Mouse (Mus musculus) left cerebral cortex, adult 11 months (tissue): ENCODE measurements around the gene Mrps14.
A peak's percentile ranks its signal among the peaks of the same experiment; 100 is the strongest.

Experiments
- DNase-seq: peaks from one replicate; pipeline ENCODE4 v3.0.0; 2022; ENCODE audit warnings: low spot score

Gene Mrps14

GRCm38 (mm10) chr1:160194529-160195336 is at the start of gene Mrps14:
Gene Mrps14, plus strand, starts transcription at chr1:160195215.
- peak; percentile 99 for DNase-seq

DNA sequence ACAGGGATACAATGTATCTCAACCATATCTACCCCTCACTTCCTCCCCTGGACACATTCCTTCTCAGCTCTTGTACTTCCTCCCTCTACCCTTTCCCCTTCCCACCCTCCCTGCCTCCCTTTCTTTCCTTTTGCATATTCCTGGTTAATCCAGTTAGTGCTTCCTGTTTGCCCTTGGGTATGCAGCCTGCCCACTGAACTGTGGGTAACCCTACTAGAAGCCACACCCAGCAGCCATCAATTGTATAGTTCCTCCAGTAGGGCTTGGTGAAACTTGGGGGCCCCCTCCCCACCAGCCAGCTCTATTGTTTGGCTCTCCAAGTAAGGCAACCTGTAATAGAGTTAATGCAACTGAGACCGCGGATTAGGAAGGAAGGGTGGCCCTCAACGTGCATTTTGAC is 49.4 kb upstream of the Mrps14 start:
- DNase-seq, result no peak

DNA sequence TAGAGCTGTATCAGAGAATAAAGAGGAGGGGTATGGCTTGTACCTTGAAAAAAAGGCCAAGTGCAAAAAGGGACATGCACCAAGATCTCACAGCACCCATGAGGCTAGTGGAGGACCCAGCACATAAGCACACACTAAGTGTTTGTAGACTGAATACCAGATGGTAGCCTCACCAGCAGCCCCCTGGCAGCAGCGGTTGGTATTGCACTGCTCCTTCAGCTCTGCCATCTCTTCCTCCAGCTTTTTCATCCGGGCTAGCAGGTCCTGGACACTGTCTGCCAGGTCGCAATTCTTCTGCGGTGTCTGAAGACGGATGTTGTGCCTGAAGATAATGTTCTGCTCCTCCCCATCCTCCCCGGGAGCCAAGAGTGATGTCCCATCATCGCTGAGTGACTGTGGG is 47.7 kb upstream of the Mrps14 start:
- no peak for DNase-seq

DNA sequence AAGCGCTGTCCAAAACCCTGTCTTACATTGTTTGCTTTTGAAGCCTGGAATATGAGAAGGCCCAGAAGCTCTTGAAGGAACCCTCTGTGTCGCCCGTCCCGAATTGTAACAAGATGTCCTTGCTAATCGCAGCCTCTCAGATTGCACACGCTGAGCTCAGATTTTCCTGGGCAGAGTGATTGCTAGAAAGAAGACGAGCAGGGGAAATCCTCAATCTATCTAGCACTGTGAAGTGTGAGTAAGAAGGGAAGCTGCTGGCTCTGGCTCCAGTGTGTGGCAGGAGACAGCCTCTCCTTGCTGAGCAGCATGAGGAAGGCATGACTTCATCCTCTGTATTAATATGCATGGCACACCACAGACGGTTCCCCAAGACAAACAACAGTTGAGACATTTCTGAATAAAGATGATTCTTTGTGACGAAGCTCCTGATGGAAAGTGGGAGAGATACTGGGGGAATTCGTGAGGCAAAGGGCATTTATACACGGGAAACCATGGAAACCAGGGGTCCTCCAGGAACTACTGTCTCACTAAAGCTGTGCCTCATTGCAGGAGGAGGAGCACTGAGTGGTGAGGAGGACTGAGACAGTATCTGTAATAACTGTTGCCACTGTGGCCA is 45.6 kb upstream of the Mrps14 start:
- peak; percentile 11 for DNase-seq

- no peak for DNase-seq
Measured at GRCm38 (mm10) chr1:160150726-160151125, 44.3 kb upstream of the Mrps14 start.

- no peak for DNase-seq
Measured at GRCm38 (mm10) chr1:160153480-160153879, 41.5 kb upstream of the Mrps14 start, which contains the start of gene Tnn. Gene Tnn, minus strand, starts transcription at chr1:160153580.

DNA sequence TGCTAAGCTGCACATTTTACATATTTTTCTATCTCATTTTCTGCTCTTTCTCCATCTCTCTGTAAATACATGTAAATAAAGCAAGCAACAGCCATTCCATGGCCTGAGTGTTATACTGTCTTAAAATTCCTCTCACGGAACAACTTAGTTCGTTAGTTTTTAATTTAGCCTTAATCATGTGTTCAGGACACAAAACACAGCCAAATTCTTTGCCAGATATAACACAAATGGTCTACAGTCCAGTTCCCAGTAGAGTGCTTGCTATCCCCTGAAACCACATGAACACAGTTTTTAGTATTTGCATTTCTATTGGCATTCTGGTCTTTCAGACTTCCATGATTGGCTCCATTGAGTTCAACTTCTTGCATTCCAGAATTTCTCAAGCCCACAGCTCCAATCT is 36.8 kb upstream of the Mrps14 start:
- no peak for DNase-seq

- DNase-seq, result no peak
Measured at GRCm38 (mm10) chr1:160166600-160166999, 28.4 kb upstream of the Mrps14 start.

GRCm38 (mm10) chr1:160176903-160177302 is 18.1 kb upstream of the Mrps14 start:
- no peak for DNase-seq

DNA sequence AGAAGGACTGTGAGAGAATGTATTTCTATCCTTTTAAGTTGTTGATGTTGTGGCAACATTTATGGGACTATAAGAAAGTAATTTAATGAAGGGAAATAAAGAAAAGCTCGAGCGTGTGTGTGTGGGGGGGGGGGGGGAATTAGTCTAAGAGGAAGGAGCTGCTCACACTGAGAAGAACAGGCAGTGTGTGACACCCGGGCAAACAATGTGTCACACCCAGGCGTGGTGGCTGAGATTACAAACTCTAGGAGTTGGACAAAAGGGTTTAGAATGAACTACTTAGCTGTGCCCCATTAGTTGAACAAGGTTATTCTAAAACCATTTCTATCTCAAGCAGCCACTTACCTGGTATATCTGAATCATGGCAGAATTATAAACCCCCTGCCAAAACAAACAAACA is 13.8 kb upstream of the Mrps14 start:
- no peak for DNase-seq

DNA sequence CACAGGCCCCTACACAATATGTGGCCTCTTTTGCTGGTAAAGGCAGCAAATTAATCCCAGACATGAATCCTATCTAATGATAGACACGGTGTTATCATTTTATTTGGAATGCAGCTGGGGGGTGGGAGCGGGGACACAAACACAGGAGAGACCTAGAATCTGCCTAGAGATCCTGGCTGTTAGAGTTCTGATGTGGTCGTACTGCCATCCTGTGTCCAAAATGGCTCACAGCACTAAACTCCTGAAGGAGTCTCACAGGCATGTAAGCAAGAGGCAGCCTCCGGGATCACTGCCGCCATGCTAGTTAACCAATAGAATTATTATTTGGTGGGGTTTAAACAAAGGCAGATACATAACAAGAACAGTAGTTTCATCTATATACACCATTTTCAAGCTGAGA is 10.5 kb upstream of the Mrps14 start:
- peak; percentile 35 for DNase-seq

- no peak for DNase-seq
Measured at GRCm38 (mm10) chr1:160195337-160195663, 285 bp downstream of the Mrps14 start.

DNA sequence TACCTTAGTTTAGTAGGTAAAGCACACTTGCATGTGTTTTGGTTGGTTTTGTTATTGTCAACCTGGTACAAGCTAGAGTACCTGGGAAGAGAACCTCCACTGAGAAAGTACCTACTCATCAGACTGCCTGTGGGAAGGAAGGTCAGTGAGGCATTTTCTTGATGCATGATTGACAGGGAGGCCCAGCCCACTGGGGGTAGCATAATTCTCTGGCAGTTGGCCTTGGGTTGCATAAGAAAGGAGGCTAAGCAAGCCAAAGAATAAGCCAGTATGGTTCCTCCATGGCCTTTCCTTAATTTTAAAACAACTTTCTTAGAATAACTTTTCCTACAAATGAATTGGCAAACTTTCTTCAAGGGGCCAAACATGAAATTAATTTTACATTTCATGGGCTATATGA is 10.5 kb downstream of the Mrps14 start:
- no peak for DNase-seq

DNA sequence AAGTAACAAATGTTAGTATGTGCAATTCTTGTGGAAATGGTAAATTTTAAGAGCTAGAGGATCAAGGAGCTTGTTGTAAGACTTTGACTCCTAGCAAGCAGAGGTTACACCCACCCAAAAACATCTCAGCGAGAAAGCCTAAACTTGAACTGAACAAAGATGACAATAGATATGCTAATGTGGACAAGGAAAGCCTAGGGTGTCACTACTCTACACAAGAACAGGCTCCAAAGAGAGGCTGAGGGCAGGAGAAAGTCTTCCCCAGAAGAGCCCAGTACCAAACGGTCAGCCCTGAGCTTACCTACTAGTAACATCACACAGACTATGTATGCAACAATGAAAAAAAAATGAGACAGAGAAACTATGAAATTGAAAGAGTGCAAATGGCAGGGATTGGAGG is 14.8 kb downstream of the Mrps14 start:
- no peak for DNase-seq

DNA sequence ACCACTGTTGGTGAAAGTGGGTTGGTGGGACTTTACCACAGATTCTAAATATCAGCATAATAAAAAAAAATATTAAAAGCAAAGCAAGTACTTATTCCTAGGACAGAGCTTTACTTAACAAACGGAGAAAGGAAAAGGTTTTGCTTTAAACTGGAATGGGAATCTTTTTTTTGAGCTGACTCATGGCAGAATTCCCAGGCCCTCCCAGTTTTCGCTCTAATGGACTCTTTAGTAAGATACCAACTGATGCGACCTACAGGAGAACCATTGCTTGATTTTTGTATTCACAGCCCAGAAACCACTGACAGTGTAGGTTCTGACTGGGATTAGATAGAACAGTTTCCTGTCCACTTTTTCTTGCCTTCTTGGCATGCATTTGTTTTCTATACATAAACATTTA is 15.6 kb downstream of the Mrps14 start:
- no peak for DNase-seq

- DNase-seq, result no peak
Measured at GRCm38 (mm10) chr1:160211597-160212122, 16.6 kb downstream of the Mrps14 start.

DNA sequence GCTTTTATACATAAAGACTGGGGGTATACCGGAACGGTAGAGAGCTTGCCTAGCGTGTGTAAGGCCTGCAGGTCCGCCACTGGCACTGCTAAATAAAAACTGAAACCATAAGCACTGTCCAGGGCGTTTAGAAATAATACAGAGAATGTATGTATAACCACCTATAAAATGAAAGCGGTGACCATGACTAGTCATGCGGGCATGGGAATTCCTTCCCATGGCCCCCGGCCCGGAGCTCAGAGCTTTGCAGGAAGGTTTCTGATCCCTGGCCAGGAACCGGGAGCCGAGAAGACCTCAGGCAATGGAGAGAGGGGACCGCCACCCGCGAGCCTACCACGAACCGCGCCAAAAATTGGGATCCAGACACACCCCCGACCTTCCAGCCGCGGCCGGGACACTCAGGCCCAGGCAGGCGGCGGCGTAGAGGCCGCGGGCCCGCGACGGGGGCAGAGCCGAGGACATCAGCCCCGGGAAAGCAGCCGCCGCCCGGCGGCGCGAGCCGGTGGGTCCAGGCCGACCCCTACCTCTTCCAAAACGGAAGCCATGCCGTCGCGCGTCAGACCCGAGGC is 17.2 kb downstream of the Mrps14 start:
- DNase-seq, result no peak

DNA sequence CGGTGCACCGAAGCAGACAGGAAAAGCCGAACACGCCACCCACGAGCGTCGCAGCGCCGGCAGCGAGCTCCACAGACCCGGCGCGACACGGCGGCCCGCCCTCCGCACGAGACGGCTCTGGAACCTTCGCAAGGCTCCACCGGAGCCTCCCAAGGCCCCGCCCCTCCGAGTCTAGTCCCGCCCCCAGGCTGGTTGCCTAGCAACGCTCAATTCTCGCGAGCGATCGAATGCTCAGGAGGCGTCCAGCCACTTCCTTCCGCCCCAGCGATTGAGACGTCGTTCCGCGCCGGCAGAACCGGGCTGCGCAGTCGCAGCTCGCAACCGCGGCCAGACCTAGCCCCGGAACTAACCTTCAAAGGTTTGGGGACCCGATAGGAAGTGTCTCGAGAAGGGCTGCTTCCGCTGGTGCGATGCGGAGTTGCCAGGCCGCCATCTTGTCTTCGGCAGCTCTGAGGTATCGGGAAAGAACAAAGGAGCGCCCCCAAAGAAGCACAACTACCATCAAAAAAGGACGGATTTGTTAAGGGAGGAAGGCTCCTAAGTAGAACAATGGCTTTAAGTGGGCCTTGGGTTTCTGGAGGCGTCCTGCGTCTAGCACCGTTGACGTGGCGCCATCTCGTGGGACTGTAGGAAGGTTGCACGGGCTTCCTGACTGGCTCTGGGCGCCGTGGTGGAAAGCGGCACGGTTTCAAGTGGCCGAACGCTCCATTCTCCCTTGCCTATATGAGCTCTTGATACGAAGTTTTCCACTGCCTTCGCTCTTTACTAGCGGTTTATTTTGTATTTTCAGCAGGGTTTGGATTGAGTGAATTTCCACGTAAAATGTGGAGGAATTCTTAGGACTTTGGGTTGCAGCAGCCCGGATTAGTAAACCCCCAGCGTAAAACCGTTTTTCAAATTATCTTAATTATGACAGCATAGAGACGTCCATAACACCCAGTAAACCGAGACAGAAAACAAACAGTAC is 18.0 kb downstream of the Mrps14 start, which contains the start of gene Cacybp:
TSS of gene Cacybp (minus strand) at position 173 of the 967 bp plus-strand sequence.
- peak; percentile 98 for DNase-seq

DNA sequence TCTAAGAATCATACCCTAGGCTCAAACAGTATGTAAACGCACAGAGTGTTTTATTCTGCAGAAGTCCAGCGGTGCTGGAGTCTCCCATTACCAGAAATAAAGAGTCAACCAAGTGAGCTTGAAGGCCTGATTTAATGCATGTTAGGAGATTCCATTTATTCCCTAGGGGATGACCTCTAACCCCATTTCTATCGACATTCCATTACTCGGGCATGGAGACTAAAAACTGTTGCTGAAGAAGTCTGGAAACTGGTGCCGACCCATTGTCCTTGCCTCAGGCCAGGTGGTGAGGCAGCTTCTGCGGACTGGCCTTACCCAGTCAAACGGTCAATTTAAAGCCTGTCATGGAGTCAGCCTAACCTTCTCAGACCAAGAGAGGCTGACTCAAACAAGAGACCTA is 19.2 kb downstream of the Mrps14 start:
- DNase-seq, result no peak

DNA sequence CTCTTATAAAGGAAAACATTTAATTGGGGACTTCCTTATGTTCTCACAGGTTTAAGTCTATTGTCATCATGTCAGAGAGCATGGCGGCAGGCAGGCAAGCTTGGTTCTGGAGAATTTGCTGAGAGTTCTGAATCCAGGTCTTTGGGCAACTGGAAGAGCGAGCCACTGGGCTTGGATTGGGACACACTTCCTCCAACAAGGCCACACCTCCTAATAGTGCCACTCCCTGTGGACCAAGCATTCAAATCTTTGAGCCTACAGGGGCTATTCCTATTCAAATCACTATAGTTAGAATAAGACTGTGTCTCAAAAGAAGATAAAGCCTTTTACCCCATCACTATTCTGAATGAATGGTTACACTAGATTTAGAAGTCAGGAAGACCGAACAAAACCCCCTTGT is 22.9 kb downstream of the Mrps14 start:
- DNase-seq, result no peak

- DNase-seq, result no peak
Measured at GRCm38 (mm10) chr1:160224093-160224492, 29.1 kb downstream of the Mrps14 start.

DNA sequence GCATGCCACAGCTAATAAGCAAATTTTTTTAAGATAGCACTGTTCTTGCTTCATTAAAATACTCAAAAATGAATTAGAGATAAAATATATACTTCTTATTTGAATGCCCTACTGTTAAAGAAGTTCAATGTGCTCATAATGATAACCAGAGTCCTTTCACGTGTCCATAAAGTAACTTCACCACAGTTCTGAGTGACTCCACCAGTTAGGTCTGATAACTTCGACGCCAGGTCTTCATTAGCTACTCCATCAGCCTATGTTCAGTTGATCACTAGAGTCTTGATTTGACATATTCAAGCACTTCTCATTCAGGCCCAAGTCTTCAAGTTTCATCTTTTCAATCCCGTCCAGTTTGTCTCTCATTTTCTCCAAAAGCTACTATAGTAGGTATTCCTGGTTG is 32.2 kb downstream of the Mrps14 start:
- DNase-seq, result no peak
